Mouse (Mus musculus): ENCODE data around the gene Mrpl9. TPM values are rescaled to one million over a fixed set of nuclear protein-coding genes. Genes with fewer than 3 reads are reported as not detected.

The Mrpl9 gene
- total RNA-seq, 2 experiments from 2014 or later = 34.6 to 34.7 TPM

- intact Hi-C loops (cut with DNase I) = no loop called here
- DNase-seq = no peak
Observed at GRCm38 (mm10) chr3:94497162-94497561, 54.0 kb downstream of the Mrpl9 start.

Other genes with a start within 250 kb of the Mrpl9 start
- not detected for gene Gm5286, start 246.6 kb upstream of the Mrpl9 start, total RNA-seq (2021)
- gene Gm4778, start 179.3 kb upstream of the Mrpl9 start, total RNA-seq (2021) = not detected
- gene Them4, start 133.2 kb upstream of the Mrpl9 start, total RNA-seq (2021) = 1 to 10 TPM; 7.4 to 8.3 TPM
- gene Them5, start 101.2 kb upstream of the Mrpl9 start, total RNA-seq (2021) = not detected
- gene C2cd4d, start 80.9 kb upstream of the Mrpl9 start, total RNA-seq (2021) = under 1 TPM in 1 of 2 experiments, not detected in 1; 0.39 TPM
- 10 to 100 TPM; 45.6 to 68.8 TPM for gene Rorc, start 70.5 kb upstream of the Mrpl9 start, total RNA-seq (2021)
- gene Lingo4, start 44.8 kb upstream of the Mrpl9 start, total RNA-seq (2021) = under 1 TPM; 0.15 to 0.26 TPM
- gene Tdrkh, start 30.0 kb upstream of the Mrpl9 start, total RNA-seq (2021) = 1 to 10 TPM; 1.3 to 1.9 TPM
- not detected for gene Oaz3, start 597 bp downstream of the Mrpl9 start, total RNA-seq (2021)
- gene Celf3, start 35.0 kb downstream of the Mrpl9 start, total RNA-seq (2021) = not detected
- gene Riiad1, start 37.0 kb downstream of the Mrpl9 start, total RNA-seq (2021) = 1 to 10 TPM; 5.5 to 8.3 TPM
- 10 to 100 TPM; 25.3 to 25.9 TPM for gene Snx27, start 139.4 kb downstream of the Mrpl9 start, total RNA-seq (2021)
- gene Gm10972, start 199.8 kb downstream of the Mrpl9 start, total RNA-seq (2021) = not detected
- gene Tuft1, start 215.6 kb downstream of the Mrpl9 start, total RNA-seq (2021) = under 1 TPM; 0.74 to 0.84 TPM